Mouse (Mus musculus): ENCODE measurements around the gene Elac2. TPM values are rescaled to one million over a fixed set of nuclear protein-coding genes. Genes with fewer than 3 reads are reported as not detected.
A peak's percentile ranks its signal among the peaks of the same experiment; 100 is the strongest.

Elac2 gene
- 10 to 100 TPM; 27.1 to 29.0 TPM for total RNA-seq (2021)
- long read RNA-seq, experiment 1, transcript Elac2-202 (24 exons, 2,884 nt) = major isoform, 40 of 69 reads
- long read RNA-seq, experiment 1, partial matches to known transcripts = 2 of 69 reads
- long read RNA-seq, experiment 1, other reads (novel, unspliced or antisense) = 23 of 69 reads
- long read RNA-seq, experiment 2, transcript Elac2-202 (24 exons, 2,884 nt) = major isoform, 27 of 41 reads
- long read RNA-seq, experiment 2, partial matches to known transcripts = 4 of 41 reads
- long read RNA-seq, experiment 2, other reads (novel, unspliced or antisense) = 10 of 41 reads

- peak within 1 kb of the TSS; percentile 77 for H3K27ac ChIP-seq
- peak within 1 kb of the TSS; percentile 84 for H3K4me3 ChIP-seq
- intact Hi-C loops (cut with DNase I) = loop anchor here (10.0 kb wide), 1 partner anchor 904 kb away; the partner anchor contains the start of gene Cox10
- DNase-seq (ENCODE audit: extremely low spot score in 1 of 2, low spot score in 2 of 2) = peak; percentile 96 to 97
- TF ChIP-seq CTCF (IDR thresholded peaks at IDR 0.05) = no peak
These were observed at the start of gene Elac2 for GRCm38 (mm10) chr11:64978720-64979488. Gene Elac2 (plus strand): TSS chr11:64979038.

GRCm38 (mm10) chr11:64929130-64929529, 49.7 kb upstream of the Elac2 start:
- intact Hi-C loops (cut with DNase I) = no loop called here
- H3K4me3 ChIP-seq = no peak overlapping the region
- DNase-seq (ENCODE audit: extremely low spot score in 1 of 2, low spot score in 2 of 2) = no peak
- no peak for TF ChIP-seq CTCF (IDR thresholded peaks at IDR 0.05)
- no peak overlapping the region for H3K27ac ChIP-seq

- no peak for DNase-seq (ENCODE audit: extremely low spot score in 1 of 2, low spot score in 2 of 2)
- no peak for TF ChIP-seq CTCF (IDR thresholded peaks at IDR 0.05)
- no peak overlapping the region for H3K4me3 ChIP-seq
- intact Hi-C loops (cut with DNase I) = no loop called here
- no peak overlapping the region for H3K27ac ChIP-seq
These were observed 47.6 kb upstream of the Elac2 start for GRCm38 (mm10) chr11:64931060-64931770.

GRCm38 (mm10) chr11:64937226-64937625, 41.6 kb upstream of the Elac2 start:
- Histone ChIP-seq H3K27ac (no peak overlapping the region), H3K4me3 (no peak overlapping the region)
- DNase-seq (ENCODE audit: extremely low spot score in 1 of 2, low spot score in 2 of 2) = no peak
- TF ChIP-seq CTCF (IDR thresholded peaks at IDR 0.05) = no peak
- intact Hi-C loops (cut with DNase I) = no loop called here

- intact Hi-C loops (cut with DNase I) = no loop called here
- no peak for TF ChIP-seq CTCF (IDR thresholded peaks at IDR 0.05)
- Histone ChIP-seq H3K27ac (no peak overlapping the region), H3K4me3 (no peak overlapping the region)
- no peak for DNase-seq (ENCODE audit: extremely low spot score in 1 of 2, low spot score in 2 of 2)
These were observed 37.6 kb upstream of the Elac2 start for GRCm38 (mm10) chr11:64941193-64941592.

GRCm38 (mm10) chr11:64949782-64950181, 29.1 kb upstream of the Elac2 start:
- intact Hi-C loops (cut with DNase I) = no loop called here

GRCm38 (mm10) chr11:64956962-64957729, 21.7 kb upstream of the Elac2 start:
- no peak for DNase-seq (ENCODE audit: extremely low spot score in 1 of 2, low spot score in 2 of 2)
- TF ChIP-seq CTCF (IDR thresholded peaks at IDR 0.05) = no peak
- intact Hi-C loops (cut with DNase I) = no loop called here
- H3K27ac ChIP-seq = no peak overlapping the region
- H3K4me3 ChIP-seq = no peak overlapping the region

More at GRCm38 (mm10) chr11:64949782-64950181, 29.1 kb upstream of the Elac2 start:
- Histone ChIP-seq H3K4me3 (no peak overlapping the region), H3K27ac (no peak overlapping the region)
- no peak for DNase-seq (ENCODE audit: extremely low spot score in 1 of 2, low spot score in 2 of 2)
- no peak for TF ChIP-seq CTCF (IDR thresholded peaks at IDR 0.05)

DNA sequence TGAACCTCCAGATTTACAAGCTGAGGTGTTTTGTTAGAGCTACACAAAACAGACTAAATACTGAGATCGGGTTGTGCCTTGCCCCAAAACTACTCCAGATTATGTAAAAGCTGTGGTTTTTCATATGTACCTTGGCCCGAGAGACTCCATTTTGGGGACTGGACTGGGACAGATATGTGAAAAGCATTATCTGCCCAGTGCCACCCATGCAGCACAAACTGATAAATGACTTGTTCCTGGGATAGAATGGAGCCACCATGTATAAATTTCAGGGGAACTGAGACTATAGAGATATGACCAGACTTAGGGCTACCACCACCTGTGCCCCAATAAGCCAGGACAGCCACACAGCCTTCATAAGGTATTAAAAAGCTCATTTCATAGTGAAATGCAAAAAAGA, 16.2 kb upstream of the Elac2 start:
- no peak overlapping the region for H3K27ac ChIP-seq
- no peak overlapping the region for H3K4me3 ChIP-seq
- no peak for TF ChIP-seq CTCF (IDR thresholded peaks at IDR 0.05)
- intact Hi-C loops (cut with DNase I) = no loop called here
- DNase-seq (ENCODE audit: extremely low spot score in 1 of 2, low spot score in 2 of 2) = no peak

GRCm38 (mm10) chr11:64968507-64968906, 10.3 kb upstream of the Elac2 start:
- Histone ChIP-seq H3K27ac (no peak overlapping the region), H3K4me3 (no peak overlapping the region)
- intact Hi-C loops (cut with DNase I) = loop anchor here (5.0 kb wide), 5 partner anchors 526 to 1756 kb away; partner anchors contain the start of gene Hs3st3b1
- DNase-seq (ENCODE audit: extremely low spot score in 1 of 2, low spot score in 2 of 2) = peak; percentile 65 to 82
- TF ChIP-seq CTCF (IDR thresholded peaks at IDR 0.05) = peak; percentile 93

- no peak for DNase-seq (ENCODE audit: extremely low spot score in 1 of 2, low spot score in 2 of 2)
- intact Hi-C loops (cut with DNase I) = loop anchor here (5.0 kb wide), 5 partner anchors 527 to 1757 kb away; partner anchors contain the start of gene Hs3st3b1
- Histone ChIP-seq H3K4me3 (no peak overlapping the region), H3K27ac (no peak overlapping the region)
- no peak for TF ChIP-seq CTCF (IDR thresholded peaks at IDR 0.05)
These were observed 9.9 kb upstream of the Elac2 start for GRCm38 (mm10) chr11:64968939-64969342.

GRCm38 (mm10) chr11:64971471-64971988, 7.3 kb upstream of the Elac2 start:
- no peak for DNase-seq (ENCODE audit: extremely low spot score in 1 of 2, low spot score in 2 of 2)
- TF ChIP-seq CTCF (IDR thresholded peaks at IDR 0.05) = no peak
- Histone ChIP-seq H3K4me3 (no peak overlapping the region), H3K27ac (no peak overlapping the region)
- intact Hi-C loops (cut with DNase I) = loop anchor here (10.0 kb wide), 1 partner anchor 897 kb away; the partner anchor contains the start of gene Cox10
